Mouse (Mus musculus): ENCODE results near the gene Cep164. TPM values are rescaled to one million over a fixed set of nuclear protein-coding genes. Genes with fewer than 3 reads are reported as not detected.

Gene Cep164
- polyA plus RNA-seq (2015; fragmentation: Nextera tagmentation; extraction: Ambion mirVana) = 15.5 and 19.4 TPM in 2 replicates

GRCm38 (mm10) chr9:45828291-45828963, at the start of gene Cep164:
Gene Cep164, minus strand, starts transcription at chr9:45828691.

GRCm38 (mm10) chr9:45838434-45839138, 10.1 kb upstream of the Cep164 start, which contains the start of gene Bace1:
Gene Bace1, plus strand, starts transcription at chr9:45838580.

Other genes starting within 250 kb of the Cep164 start
- gene Bace1, start 9.9 kb upstream of the Cep164 start, polyA plus RNA-seq (2015; fragmentation: Nextera tagmentation; extraction: Ambion mirVana) = 22.5 and 25.4 TPM in 2 replicates
- 12.7 and 17.1 TPM in 2 replicates for gene Pcsk7, start 77.8 kb upstream of the Cep164 start, polyA plus RNA-seq (2015; fragmentation: Nextera tagmentation; extraction: Ambion mirVana)
- 37.2 and 42.0 TPM in 2 replicates for gene Rnf214, start 78.2 kb upstream of the Cep164 start, polyA plus RNA-seq (2015; fragmentation: Nextera tagmentation; extraction: Ambion mirVana)
- 27.2 and 58.2 TPM in 2 replicates for gene Tagln, start 107.4 kb upstream of the Cep164 start, polyA plus RNA-seq (2015; fragmentation: Nextera tagmentation; extraction: Ambion mirVana)
- gene Sidt2, start 126.6 kb upstream of the Cep164 start, polyA plus RNA-seq (2015; fragmentation: Nextera tagmentation; extraction: Ambion mirVana) = 72.1 and 128 TPM in 2 replicates
- 117 and 120 TPM in 2 replicates for gene Pafah1b2, start 184.0 kb upstream of the Cep164 start, polyA plus RNA-seq (2015; fragmentation: Nextera tagmentation; extraction: Ambion mirVana)
- 9.4 and 10.3 TPM in 2 replicates for gene Sik3, start 184.1 kb upstream of the Cep164 start, polyA plus RNA-seq (2015; fragmentation: Nextera tagmentation; extraction: Ambion mirVana)

Measured in adrenal gland, postnatal 0 days (tissue).